Comparison of ENCODE assay signal across 9 mouse cellular contexts in the genomic region with DNA sequence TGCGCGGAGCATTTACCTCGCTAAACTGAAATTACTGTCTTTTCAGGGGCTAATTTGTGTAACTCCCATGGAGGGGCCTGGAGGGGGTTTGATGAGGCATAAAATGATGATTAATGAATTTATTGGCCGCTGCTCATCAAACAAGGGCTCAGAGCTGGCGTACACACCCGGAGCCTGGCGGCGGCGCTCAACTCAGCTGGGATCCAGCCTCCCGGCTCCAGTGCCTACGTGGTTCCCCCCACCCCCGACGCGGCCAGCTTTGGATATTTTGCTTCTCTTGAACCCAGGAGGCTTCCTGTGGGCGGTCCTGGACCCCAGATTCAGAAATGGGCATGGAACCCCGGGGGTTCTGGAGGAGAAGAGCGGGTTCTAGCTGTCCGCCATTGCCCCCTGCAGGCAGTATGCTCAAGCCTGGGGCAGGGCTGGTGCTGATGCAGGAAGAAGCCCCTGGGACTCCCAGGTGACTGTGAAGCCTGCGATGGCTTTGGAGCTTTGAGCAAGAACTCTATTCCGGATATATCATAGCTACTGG. TPM values are rescaled to one million over a fixed set of nuclear protein-coding genes. Genes with fewer than 3 reads are reported as not detected.
DNase-seq lines count a peak whose midpoint lies in the region; ATAC-seq and TF ChIP-seq lines count a peak whose summit lies in the region.
"Had no signal": no experiment of that assay in that cellular context is flagged by ENCODE, and none has a peak within 500 bp of the region (broad histone marks: within the 10 kb centered on the region; RNA-seq: fewer than 3 reads in every experiment).

No protein-coding gene starts in this region.

- peak overlapping the region; percentile 43 for H3K4me2 ChIP-seq in embryonic facial prominence, embryonic 15.5 days (replicated peaks)
- H3K4me2 ChIP-seq in hindbrain, postnatal 0 days (ENCODE audit: low read depth, low read length) = peak overlapping the region; percentile 42

- no peak overlapping the region for H3K27ac ChIP-seq in embryonic facial prominence, embryonic 15.5 days (replicated peaks)
- H3K27ac ChIP-seq in hindbrain, postnatal 0 days = no peak overlapping the region

- no peak overlapping the region for H3K9ac ChIP-seq in embryonic facial prominence, embryonic 15.5 days
- H3K9ac ChIP-seq in hindbrain, postnatal 0 days (replicated peaks; ENCODE audit: low read length) = no peak overlapping the region

- no peaks in the 10 kb centered on the region for H3K36me3 ChIP-seq in embryonic facial prominence, embryonic 15.5 days
- H3K36me3 ChIP-seq in hindbrain, postnatal 0 days (ENCODE audit: insufficient read depth, low read length) = no peaks in the 10 kb centered on the region
- no peaks in the 10 kb centered on the region for H3K36me3 ChIP-seq in splenic B cell, adult 2 months (ENCODE audit: control insufficient read depth, insufficient read depth, low read length, poor library complexity, severe bottlenecking)

- H3K4me1 ChIP-seq in embryonic facial prominence, embryonic 15.5 days = peaks cover 61% of the 10 kb centered on the region
- H3K4me1 ChIP-seq in hindbrain, postnatal 0 days (ENCODE audit: insufficient read depth, low read length) = peaks cover 6% of the 10 kb centered on the region; the same call in 1 of the 2 replicates

- TF ChIP-seq CTCF in hindbrain, postnatal 0 days (IDR thresholded peaks at IDR 0.05; ENCODE audit: low read depth) = peak; percentile 38

- DNase-seq in cerebellum, postnatal 14 days = peak; percentile 51 to 58
- no peak for DNase-seq in cerebellum, adult 8-10 months
- peak; percentile 32 to 33 for DNase-seq in B cell, adult 2 months
- peak; percentile 51 for DNase-seq in hindbrain, postnatal 0 days (ENCODE audit: low spot score)
- DNase-seq in lung, postnatal 14 days = peak; percentile 66
- peak; percentile 19 for DNase-seq in splenic B cell, adult 2 months (ENCODE audit: low read depth, low spot score)
- no peak for DNase-seq in urinary bladder, postnatal 25 days (ENCODE audit: low spot score)

- no peaks in the 10 kb centered on the region for H3K9me3 ChIP-seq in embryonic facial prominence, embryonic 15.5 days (replicated peaks)
- H3K9me3 ChIP-seq in hindbrain, postnatal 0 days (ENCODE audit: low read length) = no peaks in the 10 kb centered on the region

- ATAC-seq in embryonic facial prominence, embryonic 15.5 days (ENCODE audit: insufficient number of reproducible peaks, low FRiP score, low TSS enrichment, low read depth) = no peak
- peak; percentile 14; the same call in 1 of the 2 replicates for ATAC-seq in hindbrain, postnatal 0 days

- peak overlapping the region; percentile 8 for H3K4me3 ChIP-seq in embryonic facial prominence, embryonic 15.5 days (replicated peaks)
- peak overlapping the region; percentile 4; the same call in 1 of the 2 replicates for H3K4me3 ChIP-seq in hindbrain, postnatal 0 days (ENCODE audit: low read length)

- H3K27me3 ChIP-seq in embryonic facial prominence, embryonic 15.5 days = peaks cover 47% of the 10 kb centered on the region
- H3K27me3 ChIP-seq in hindbrain, postnatal 0 days (ENCODE audit: insufficient read depth, low read length) = peaks cover 22% of the 10 kb centered on the region
- peaks cover 8% of the 10 kb centered on the region; the same call in 1 of the 2 replicates for H3K27me3 ChIP-seq in splenic B cell, adult 2 months (ENCODE audit: control insufficient read depth, insufficient read depth, low read length, poor library complexity, severe bottlenecking)

- WGBS in embryonic facial prominence, embryonic 15.5 days = 26% methylated on average over 20 of the region's 20 CpGs
- 10% methylated on average over 20 of the region's 20 CpGs for WGBS in hindbrain, postnatal 0 days

RNA-seq across cellular contexts. Expression of a gene that starts 9.4 kb away (rescaled TPM):
- polyA plus RNA-seq in embryonic facial prominence, embryonic 15.5 days (2015; fragmentation: Nextera tagmentation; extraction: Ambion mirVana) = 20.2 and 23.1 TPM in 2 replicates
- total RNA-seq in hindbrain, postnatal 0 days (2014; rRNA removed) = 18.3 and 22.1 TPM in 2 replicates
- polyA plus RNA-seq in hindbrain, postnatal 0 days (2015; fragmentation: Nextera tagmentation; extraction: Ambion mirVana) = 11.6 and 13.9 TPM in 2 replicates
- total RNA-seq: neutrophil, adult 5-6 weeks had no signal

Comparison
In these comparisons a context has a peak if more than half of its experiments do, and no peak if none do; other contexts are left out.
1. DNase-seq: peak in cerebellum, postnatal 14 days (2 of 2), B cell, adult 2 months (2 of 2), hindbrain, postnatal 0 days (single experiment), lung, postnatal 14 days (single experiment) and splenic B cell, adult 2 months (single experiment); none in cerebellum, adult 8-10 months (single experiment) and urinary bladder, postnatal 25 days (single experiment).